Comparison of ENCODE assay signal across 23 mouse cellular contexts in the genomic region with DNA sequence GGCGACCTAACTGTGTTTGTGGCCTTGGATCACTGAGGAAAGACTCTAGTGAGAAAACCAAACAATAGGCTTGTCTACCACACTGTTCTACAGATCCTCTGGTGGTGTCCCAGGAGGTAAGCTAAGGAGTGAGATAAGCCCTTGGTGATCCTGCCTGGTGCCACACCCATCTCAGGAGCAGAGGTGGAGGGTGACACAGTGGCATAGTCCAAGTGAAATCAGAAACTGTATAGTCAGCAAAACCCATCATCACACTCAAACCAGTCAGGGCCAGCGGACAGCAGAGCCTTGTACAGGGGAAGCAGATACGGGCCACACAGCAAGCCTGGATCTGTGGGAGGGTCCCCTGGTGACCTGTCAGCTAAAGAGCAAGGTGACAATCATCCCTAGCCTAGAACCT.
"Had no signal": no experiment of that assay in that cellular context is flagged by ENCODE, and none has a peak within 500 bp of the region (broad histone marks: within the 10 kb centered on the region; RNA-seq: fewer than 3 reads in every experiment).

No protein-coding gene starts in this region.

- H3K9ac ChIP-seq: limb, embryonic 12.5 days; limb, embryonic 15.5 days; liver, embryonic 14.5 days; liver, postnatal 0 days; lung, embryonic 14.5 days; midbrain, embryonic 12.5 days; neural tube, embryonic 13.5 days had no signal

- DNase-seq: kidney, adult 8-10 months; kidney, postnatal 25 days; layer of hippocampus, adult 9-11 months; layer of hippocampus, postnatal 36 days; liver, postnatal 0 days; lung, embryonic 14.5 days; retina, postnatal 1 day; thymus, adult 2 months; thymus, postnatal 14 days; thymus, postnatal 4 days had no signal

- H3K4me1 ChIP-seq: midbrain, embryonic 12.5 days had no signal

- ATAC-seq: liver, postnatal 0 days; lung, postnatal 0 days; midbrain, embryonic 16.5 days had no signal

- H3K36me3 ChIP-seq: limb, embryonic 12.5 days; limb, embryonic 15.5 days; midbrain, embryonic 12.5 days; neural tube, embryonic 13.5 days had no signal

- H3K4me3 ChIP-seq: layer of hippocampus, adult 2 months; left cerebral cortex, adult 2 months; limb, embryonic 12.5 days; limb, embryonic 15.5 days; midbrain, embryonic 12.5 days; myocyte; neural tube, embryonic 13.5 days had no signal

- H3K4me2 ChIP-seq: limb, embryonic 12.5 days; limb, embryonic 15.5 days; liver, embryonic 11.5 days; lung, embryonic 14.5 days; midbrain, embryonic 12.5 days; neural tube, embryonic 13.5 days had no signal

- H3K9me3 ChIP-seq: limb, embryonic 15.5 days; midbrain, embryonic 12.5 days; neural tube, embryonic 13.5 days had no signal

- H3K27ac ChIP-seq: layer of hippocampus, adult 2 months; left cerebral cortex, adult 2 months; limb, embryonic 12.5 days; limb, embryonic 15.5 days; liver, embryonic 14.5 days; macrophage; midbrain, embryonic 12.5 days; neural tube, embryonic 13.5 days; stomach, postnatal 0 days had no signal
